Mouse (Mus musculus) hindbrain, postnatal 0 days (tissue): ENCODE measurements around the gene Agbl3. TPM values are rescaled to one million over a fixed set of nuclear protein-coding genes. Genes with fewer than 3 reads are reported as not detected.

Experiments
- ATAC-seq: fragments of 200-750 bp; cut with Nextera tagmentation; 2 replicates; pipeline ENCODE4 v1.8.0; 2017; ENCODE audit warnings: mild to moderate bottlenecking, moderate TSS enrichment, moderate library complexity
- DNase-seq: peaks from one replicate; pipeline ENCODE4 v3.0.0-alpha.2; 2015; ENCODE audit warnings: low spot score
- H3K27ac ChIP-seq: fragments of 300-500 bp; sonication (generic); 2 replicates; pipeline ENCODE4 v1.5.1; 2014; ENCODE audit warnings: mild to moderate bottlenecking
- H3K27me3 ChIP-seq: fragments of 300-500 bp; sonication (generic); 2 replicates; pipeline ENCODE4 v1.6.1; 2014; ENCODE audit warnings: low read length, mixed read lengths; ENCODE audit not compliant: insufficient read depth
- H3K36me3 ChIP-seq: fragments of 300-500 bp; sonication (generic); 2 replicates; pipeline ENCODE4 v1.6.1; 2014; ENCODE audit warnings: low read length, mixed read lengths; ENCODE audit not compliant: insufficient read depth
- H3K4me1 ChIP-seq: fragments of 300-500 bp; sonication (generic); 2 replicates; pipeline ENCODE4 v1.6.1; 2014; ENCODE audit warnings: antibody characterized with exemption, low read length, mixed read lengths; ENCODE audit not compliant: insufficient read depth
- H3K4me2 ChIP-seq: fragments of 300-500 bp; sonication (generic); 2 replicates; pipeline ENCODE4 v1.6.1; 2014; ENCODE audit warnings: low read depth, mild to moderate bottlenecking, low read length, moderate library complexity, mixed read lengths
- H3K4me3 ChIP-seq: fragments of 300-500 bp; sonication (generic); 2 replicates; pipeline ENCODE4 v1.5.1; 2014; ENCODE audit warnings: low read length
- H3K9ac ChIP-seq: fragments of 300-500 bp; sonication (generic); replicated peaks from 2 replicates; pipeline ENCODE4 v1.6.1; 2014; ENCODE audit warnings: mild to moderate bottlenecking, low read length, moderate library complexity, mixed read lengths
- H3K9me3 ChIP-seq: fragments of 300-500 bp; sonication (generic); 2 replicates; pipeline ENCODE4 v1.6.1; 2016; ENCODE audit warnings: low read length, mixed read lengths
- CTCF ChIP-seq: IDR thresholded peaks from 2 replicates; pipeline ENCODE4 v1.5.1; 2016; ENCODE audit warnings: antibody characterized with exemption, control low read depth, low read depth
- WGBS: fragments of 180-500 bp; shearing (Covaris S2); extraction: QIAGEN DNeasy Blood & Tissue Kit; methylation state at CpG from one replicate; pipeline ENCODE4 v1.1.7; 2014; 5-methylcytosine and 5-hydroxymethylcytosine counted together
- polyA plus RNA-seq: library from polyadenylated mRNA; unstranded; fragments of >200 nt; fragmentation: Nextera tagmentation; extraction: Ambion mirVana; gene quantifications from 2 replicates; pipeline ENCODE4 v1.2.1, GENCODE M21; 2015
- total RNA-seq: library from RNA; depleted of rRNA; stranded (reverse); fragments of >200 nt; gene quantifications from 2 replicates; pipeline ENCODE4 v1.2.3, GENCODE M21; 2014

The Agbl3 gene
- total and polyA plus RNA-seq, 2 experiments from 2014 or later: 13.2 to 21.5 TPM

DNA sequence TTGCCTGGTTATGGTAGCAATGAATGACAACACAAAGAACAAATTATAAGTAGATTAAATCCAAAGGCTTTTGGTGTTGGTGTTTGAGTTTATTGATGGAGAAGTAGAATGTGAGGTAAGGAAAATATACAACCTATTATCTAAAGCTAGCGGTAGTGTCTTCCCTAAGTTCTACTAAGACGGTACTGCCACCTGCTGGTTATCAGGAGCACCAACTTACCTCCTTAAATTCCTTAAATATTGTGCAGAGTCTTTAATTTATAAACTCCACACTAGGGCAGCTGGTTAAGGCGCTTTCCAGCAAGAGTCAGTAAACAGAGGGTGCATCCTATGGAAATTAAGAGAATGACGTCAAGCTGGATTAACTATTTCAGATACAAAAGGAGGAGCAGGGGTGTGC lies 20.2 kb upstream of the Agbl3 start:
- no peak overlapping the region for H3K4me3 ChIP-seq
- ATAC-seq (no peak), DNase-seq (peak; percentile 84)
- H3K4me2 ChIP-seq: no peak overlapping the region
- peaks cover 23% of the 10 kb centered on the region for H3K36me3 ChIP-seq
- H3K27me3 ChIP-seq: no peaks in the 10 kb centered on the region
- no peaks in the 10 kb centered on the region for H3K9me3 ChIP-seq
- no peak overlapping the region for H3K9ac ChIP-seq
- TF ChIP-seq CTCF: peak; percentile 78
- no peaks in the 10 kb centered on the region for H3K4me1 ChIP-seq
- H3K27ac ChIP-seq: no peak overlapping the region
- WGBS: 36% methylated on average over 4 of the region's 4 CpGs

- H3K27me3 ChIP-seq: no peaks in the 10 kb centered on the region
- peaks cover 22% of the 10 kb centered on the region; the same call in 1 of the 2 replicates for H3K36me3 ChIP-seq
- ATAC-seq (no peak), DNase-seq (no peak)
- no peak overlapping the region for H3K27ac ChIP-seq
- H3K9me3 ChIP-seq: no peaks in the 10 kb centered on the region
- no peak for TF ChIP-seq CTCF
- H3K9ac ChIP-seq: no peak overlapping the region
- no peaks in the 10 kb centered on the region for H3K4me1 ChIP-seq
- WGBS: 89% methylated on average over 5 of the region's 5 CpGs
- H3K4me3 ChIP-seq: no peak overlapping the region
- no peak overlapping the region for H3K4me2 ChIP-seq
These were observed 14.5 kb upstream of the Agbl3 start for GRCm38 (mm10) chr6:34765721-34766120.

DNA sequence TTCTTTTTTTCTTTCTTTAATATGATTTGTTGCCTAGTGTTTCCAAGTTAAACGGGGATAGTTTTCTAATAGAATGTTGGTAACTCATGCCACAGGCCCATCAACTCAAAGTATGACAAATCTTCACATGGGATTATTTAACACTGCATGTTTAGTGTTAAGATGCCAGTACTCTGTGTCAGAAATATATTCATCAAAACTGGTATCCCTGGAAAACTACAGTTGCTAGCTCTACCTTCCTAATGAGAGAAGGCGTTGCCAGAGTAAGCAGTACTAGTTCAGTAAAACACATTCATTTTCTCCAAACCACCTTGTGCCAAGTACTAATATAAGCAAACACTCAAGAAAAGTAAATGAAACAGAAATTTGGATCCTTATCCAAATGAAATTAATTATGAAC lies 10.2 kb upstream of the Agbl3 start:
- H3K4me1 ChIP-seq: no peaks in the 10 kb centered on the region
- TF ChIP-seq CTCF: no peak
- peaks cover 15% of the 10 kb centered on the region; the same call in 1 of the 2 replicates for H3K36me3 ChIP-seq
- H3K9ac ChIP-seq: no peak overlapping the region
- no peak overlapping the region for H3K4me3 ChIP-seq
- H3K27ac ChIP-seq: no peak overlapping the region
- no peaks in the 10 kb centered on the region for H3K9me3 ChIP-seq
- DNase-seq (no peak), ATAC-seq (no peak)
- no peak overlapping the region for H3K4me2 ChIP-seq
- no peaks in the 10 kb centered on the region for H3K27me3 ChIP-seq
- WGBS: 70% methylated on average over 2 of the region's 2 CpGs

DNA sequence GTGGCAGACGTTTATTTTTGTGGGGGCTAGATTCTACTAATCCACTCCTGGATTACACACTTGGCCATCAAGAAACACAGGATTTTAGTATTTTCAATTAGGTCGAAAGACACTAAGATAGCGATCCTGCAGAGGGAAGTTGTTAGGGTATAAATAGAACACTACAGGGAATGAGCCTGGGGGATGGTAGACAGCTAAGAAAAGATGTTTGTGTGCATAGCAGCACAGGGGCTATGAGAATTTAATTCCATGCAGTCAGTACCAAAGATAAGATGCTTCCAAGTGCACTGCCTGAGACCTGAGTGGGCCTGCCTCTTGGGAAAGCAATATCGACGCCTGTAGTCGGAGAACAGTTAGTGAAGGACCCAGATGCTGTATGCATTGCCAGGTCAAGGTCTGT lies 9.7 kb upstream of the Agbl3 start:
- H3K27ac ChIP-seq: no peak overlapping the region
- H3K36me3 ChIP-seq: peaks cover 13% of the 10 kb centered on the region; the same call in 1 of the 2 replicates
- WGBS: 85% methylated on average over 6 of the region's 6 CpGs
- no peaks in the 10 kb centered on the region for H3K9me3 ChIP-seq
- no peak overlapping the region for H3K4me3 ChIP-seq
- no peak overlapping the region for H3K9ac ChIP-seq
- no peaks in the 10 kb centered on the region for H3K27me3 ChIP-seq
- no peaks in the 10 kb centered on the region for H3K4me1 ChIP-seq
- DNase-seq (no peak), ATAC-seq (no peak)
- TF ChIP-seq CTCF: no peak
- no peak overlapping the region for H3K4me2 ChIP-seq

DNA sequence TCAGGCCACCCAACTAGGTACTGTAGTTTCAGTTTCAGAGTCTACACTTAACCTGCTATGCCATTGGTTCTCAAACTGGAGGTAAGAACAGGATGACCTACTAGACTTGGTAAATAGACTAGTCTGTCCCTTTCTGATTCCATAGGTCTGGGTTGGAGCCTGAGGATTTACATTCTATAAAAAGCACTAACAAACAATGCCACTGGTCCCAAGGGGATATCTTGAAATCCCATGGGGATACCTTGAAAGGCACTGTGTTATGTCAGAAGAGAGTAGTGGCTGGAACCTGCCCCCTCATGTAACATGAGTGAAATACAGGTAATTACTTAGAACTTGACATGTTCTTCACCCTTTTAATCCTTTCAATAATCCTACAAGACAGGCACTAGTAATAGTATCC lies 3.8 kb upstream of the Agbl3 start:
- ATAC-seq: no peak
- DNase-seq: no peak
- H3K27ac ChIP-seq: no peak overlapping the region

GRCm38 (mm10) chr6:34777094-34777493 lies 3.1 kb upstream of the Agbl3 start:
- no peaks in the 10 kb centered on the region for H3K9me3 ChIP-seq
- H3K4me3 ChIP-seq: no peak overlapping the region
- no peak overlapping the region for H3K9ac ChIP-seq
- no peak overlapping the region for H3K27ac ChIP-seq
- WGBS: 76% methylated on average over 2 of the region's 2 CpGs
- H3K4me2 ChIP-seq: no peak overlapping the region
- H3K4me1 ChIP-seq: no peaks in the 10 kb centered on the region
- H3K27me3 ChIP-seq: no peaks in the 10 kb centered on the region
- peaks cover 4% of the 10 kb centered on the region; the same call in 1 of the 2 replicates for H3K36me3 ChIP-seq
- DNase-seq: no peak
- TF ChIP-seq CTCF: no peak
- no peak for ATAC-seq

More for the DNA sequence above, 3.8 kb upstream of the Agbl3 start:
- Histone ChIP-seq H3K9ac (no peak overlapping the region), H3K36me3 (peaks cover 7% of the 10 kb centered on the region; the same call in 1 of the 2 replicates), H3K4me3 (no peak overlapping the region), H3K4me1 (no peaks in the 10 kb centered on the region), H3K27me3 (no peaks in the 10 kb centered on the region), H3K4me2 (no peak overlapping the region), H3K9me3 (no peaks in the 10 kb centered on the region)
- TF ChIP-seq CTCF: no peak

DNA sequence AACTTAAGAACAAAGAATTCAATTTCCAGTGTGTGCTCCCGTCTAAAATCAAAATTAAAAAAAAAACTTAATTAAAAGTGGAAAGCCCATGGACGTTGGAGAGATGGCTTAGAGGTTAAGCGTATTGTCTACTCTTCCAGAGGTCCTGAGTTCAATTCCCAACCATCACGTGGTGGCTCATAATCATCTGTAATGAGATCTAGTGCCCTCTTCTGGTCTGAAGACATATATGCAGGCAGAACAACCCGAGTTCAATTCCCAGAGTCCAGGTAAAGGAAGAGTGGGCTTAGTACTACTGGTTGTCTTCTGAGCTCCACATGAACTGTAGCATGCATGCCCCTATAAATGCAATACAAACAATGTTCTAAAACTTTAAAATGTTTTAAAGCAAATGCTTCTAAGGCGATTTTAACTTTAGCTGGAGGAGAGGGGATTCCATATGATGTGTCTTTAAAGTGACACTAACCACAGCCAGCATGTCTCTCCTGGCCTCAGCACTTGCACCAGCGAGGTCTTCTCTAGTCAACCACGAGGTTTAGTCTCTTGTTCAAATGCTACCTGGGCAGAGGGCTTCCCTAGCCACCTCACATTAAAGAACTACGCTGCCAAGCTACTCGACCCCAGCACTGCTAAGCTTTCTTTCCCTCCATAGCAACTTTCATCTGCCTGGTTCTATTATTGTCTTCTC lies 2.1 kb upstream of the Agbl3 start:
- H3K4me3 ChIP-seq: no peak overlapping the region
- no peaks in the 10 kb centered on the region for H3K36me3 ChIP-seq
- 71% methylated on average over 10 of the region's 10 CpGs for WGBS
- H3K27ac ChIP-seq: no peak overlapping the region
- no peak overlapping the region for H3K9ac ChIP-seq
- H3K9me3 ChIP-seq: no peaks in the 10 kb centered on the region
- no peak for DNase-seq
- no peak for ATAC-seq
- H3K4me2 ChIP-seq: no peak overlapping the region
- peak; percentile 12; the same call in 1 of the 2 replicates for TF ChIP-seq CTCF
- no peaks in the 10 kb centered on the region for H3K4me1 ChIP-seq
- no peaks in the 10 kb centered on the region for H3K27me3 ChIP-seq
